Mouse (Mus musculus): ENCODE results near the gene Os9. TPM values are rescaled to one million over a fixed set of nuclear protein-coding genes. Genes with fewer than 3 reads are reported as not detected.

Gene Os9
- total and polyA plus RNA-seq, 3 experiments, result 24.4 to 25.6 (median 25.1) TPM

- Histone ChIP-seq H3K36me3 (ENCODE audit: control insufficient read depth, insufficient read depth, low read length) (no peaks in the 10 kb centered on the region), H3K79me2 (replicated peaks; ENCODE audit: control insufficient read depth, insufficient read depth, low read length) (no peaks in the 10 kb centered on the region), H3K4me3 (no peak overlapping the region), H3K27me3 (ENCODE audit: control insufficient read depth, insufficient read depth, low read length) (no peaks in the 10 kb centered on the region), H3K4me1 (ENCODE audit: control insufficient read depth, insufficient read depth, low read length) (no peaks in the 10 kb centered on the region), H3K27ac (no peak overlapping the region), H3K9ac (ENCODE audit: low read depth, low read length) (no peak overlapping the region)
- TF ChIP-seq EP300 (IDR thresholded peaks at IDR 0.05; ENCODE audit: insufficient read depth, low read depth, low read length) (no peak), POLR2A (IDR thresholded peaks at IDR 0.05; ENCODE audit: insufficient read depth, low read depth, low read length) (no peak), CTCF (IDR thresholded peaks at IDR 0.05) (no peak)
- intact Hi-C loops (cut with DNase I), result no loop called here
- DNase-seq, result no peak
- WGBS, result 87% methylated on average over 7 of the region's 7 CpGs
These were observed 23.6 kb upstream of the Os9 start for GRCm38 (mm10) chr10:127144536-127144935.

DNA sequence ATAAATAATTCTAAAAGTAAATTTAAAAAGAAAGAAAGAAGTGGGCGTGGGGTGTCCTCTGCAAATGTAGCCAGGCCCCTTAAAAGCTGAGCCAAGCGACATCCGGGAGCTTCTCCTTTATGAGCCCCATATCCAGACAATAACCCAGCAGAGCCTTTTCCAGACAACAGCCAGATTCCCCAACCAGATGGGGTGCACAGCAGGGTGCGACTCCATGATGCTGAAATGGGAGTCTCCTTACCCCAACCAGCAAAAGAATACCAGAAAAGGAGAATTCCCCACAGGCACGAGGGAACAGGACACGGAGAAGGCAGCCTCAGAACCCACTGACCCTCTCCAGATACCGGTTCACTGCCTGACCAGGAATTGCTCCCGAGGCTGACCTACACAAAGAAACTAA, 22.3 kb upstream of the Os9 start:
- Histone ChIP-seq H3K4me1 (ENCODE audit: control insufficient read depth, insufficient read depth, low read length) (no peaks in the 10 kb centered on the region), H3K4me3 (no peak overlapping the region), H3K27me3 (ENCODE audit: control insufficient read depth, insufficient read depth, low read length) (no peaks in the 10 kb centered on the region), H3K79me2 (replicated peaks; ENCODE audit: control insufficient read depth, insufficient read depth, low read length) (no peaks in the 10 kb centered on the region), H3K36me3 (ENCODE audit: control insufficient read depth, insufficient read depth, low read length) (no peaks in the 10 kb centered on the region), H3K27ac (no peak overlapping the region), H3K9ac (ENCODE audit: low read depth, low read length) (no peak overlapping the region)
- no peak for DNase-seq
- 83% methylated on average over 8 of the region's 8 CpGs for WGBS
- intact Hi-C loops (cut with DNase I), result no loop called here
- TF ChIP-seq CTCF (IDR thresholded peaks at IDR 0.05) (no peak), EP300 (IDR thresholded peaks at IDR 0.05; ENCODE audit: insufficient read depth, low read depth, low read length) (no peak), POLR2A (IDR thresholded peaks at IDR 0.05; ENCODE audit: insufficient read depth, low read depth, low read length) (no peak)

DNA sequence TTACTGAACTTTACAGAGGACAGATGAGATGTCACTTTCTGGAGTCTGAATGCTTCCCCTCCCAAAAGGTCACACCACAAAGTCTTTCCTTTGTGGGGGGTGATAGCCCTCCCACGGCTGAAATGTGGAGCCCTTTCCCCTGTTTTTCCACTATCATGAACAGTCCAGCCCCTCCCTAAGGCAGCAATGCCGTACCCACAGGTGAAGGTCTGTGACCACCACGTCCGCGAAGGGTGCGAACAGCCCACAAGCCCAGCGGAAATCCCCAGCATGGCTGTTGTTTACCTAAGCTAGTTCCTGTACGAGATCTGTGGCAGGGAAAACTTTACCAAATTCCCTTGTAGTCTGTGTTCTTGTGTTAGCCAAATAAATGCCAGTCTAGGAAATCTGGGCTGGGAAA, 20.6 kb upstream of the Os9 start:
- Histone ChIP-seq H3K36me3 (ENCODE audit: control insufficient read depth, insufficient read depth, low read length) (no peaks in the 10 kb centered on the region), H3K4me3 (no peak overlapping the region), H3K9ac (ENCODE audit: low read depth, low read length) (no peak overlapping the region), H3K27me3 (ENCODE audit: control insufficient read depth, insufficient read depth, low read length) (no peaks in the 10 kb centered on the region), H3K4me1 (ENCODE audit: control insufficient read depth, insufficient read depth, low read length) (no peaks in the 10 kb centered on the region), H3K79me2 (replicated peaks; ENCODE audit: control insufficient read depth, insufficient read depth, low read length) (no peaks in the 10 kb centered on the region), H3K27ac (no peak overlapping the region)
- no peak for TF ChIP-seq EP300 (IDR thresholded peaks at IDR 0.05; ENCODE audit: insufficient read depth, low read depth, low read length)
- TF ChIP-seq POLR2A (IDR thresholded peaks at IDR 0.05; ENCODE audit: insufficient read depth, low read depth, low read length), result no peak
- TF ChIP-seq CTCF (IDR thresholded peaks at IDR 0.05), result no peak
- DNase-seq, result peak in 1 of 2 experiments; percentile 28
- 58% methylated on average over 8 of the region's 8 CpGs for WGBS
- intact Hi-C loops (cut with DNase I), result no loop called here

GRCm38 (mm10) chr10:127140971-127141370, 20.0 kb upstream of the Os9 start:
- no peak for TF ChIP-seq EP300 (IDR thresholded peaks at IDR 0.05; ENCODE audit: insufficient read depth, low read depth, low read length)
- TF ChIP-seq CTCF (IDR thresholded peaks at IDR 0.05), result no peak
- TF ChIP-seq POLR2A (IDR thresholded peaks at IDR 0.05; ENCODE audit: insufficient read depth, low read depth, low read length), result no peak
- 61% methylated on average over 11 of the region's 11 CpGs for WGBS
- Histone ChIP-seq H3K27me3 (ENCODE audit: control insufficient read depth, insufficient read depth, low read length) (no peaks in the 10 kb centered on the region), H3K4me3 (no peak overlapping the region), H3K9ac (ENCODE audit: low read depth, low read length) (no peak overlapping the region), H3K4me1 (ENCODE audit: control insufficient read depth, insufficient read depth, low read length) (no peaks in the 10 kb centered on the region), H3K27ac (no peak overlapping the region), H3K79me2 (replicated peaks; ENCODE audit: control insufficient read depth, insufficient read depth, low read length) (no peaks in the 10 kb centered on the region), H3K36me3 (ENCODE audit: control insufficient read depth, insufficient read depth, low read length) (no peaks in the 10 kb centered on the region)
- intact Hi-C loops (cut with DNase I), result no loop called here
- no peak for DNase-seq

GRCm38 (mm10) chr10:127138328-127139141, 17.6 kb upstream of the Os9 start:
- DNase-seq, result no peak
- H3K4me3 ChIP-seq, result no peak overlapping the region
- intact Hi-C loops (cut with DNase I), result no loop called here
- no peaks in the 10 kb centered on the region for H3K4me1 ChIP-seq (ENCODE audit: control insufficient read depth, insufficient read depth, low read length)
- no peaks in the 10 kb centered on the region for H3K36me3 ChIP-seq (ENCODE audit: control insufficient read depth, insufficient read depth, low read length)
- TF ChIP-seq POLR2A (IDR thresholded peaks at IDR 0.05; ENCODE audit: insufficient read depth, low read depth, low read length) (no peak), EP300 (IDR thresholded peaks at IDR 0.05; ENCODE audit: insufficient read depth, low read depth, low read length) (no peak), CTCF (IDR thresholded peaks at IDR 0.05) (no peak)
- no peak overlapping the region for H3K27ac ChIP-seq
- no peaks in the 10 kb centered on the region for H3K79me2 ChIP-seq (replicated peaks; ENCODE audit: control insufficient read depth, insufficient read depth, low read length)
- no peaks in the 10 kb centered on the region for H3K27me3 ChIP-seq (ENCODE audit: control insufficient read depth, insufficient read depth, low read length)
- no peak overlapping the region for H3K9ac ChIP-seq (ENCODE audit: low read depth, low read length)
- 87% methylated on average over 18 of the region's 18 CpGs for WGBS

GRCm38 (mm10) chr10:127137896-127138295, 17.0 kb upstream of the Os9 start:
- intact Hi-C loops (cut with DNase I), result no loop called here
- H3K36me3 ChIP-seq (ENCODE audit: control insufficient read depth, insufficient read depth, low read length), result no peaks in the 10 kb centered on the region
- H3K27me3 ChIP-seq (ENCODE audit: control insufficient read depth, insufficient read depth, low read length), result no peaks in the 10 kb centered on the region
- H3K9ac ChIP-seq (ENCODE audit: low read depth, low read length), result no peak overlapping the region
- no peak overlapping the region for H3K4me3 ChIP-seq
- no peak for DNase-seq
- no peak overlapping the region for H3K27ac ChIP-seq
- H3K79me2 ChIP-seq (replicated peaks; ENCODE audit: control insufficient read depth, insufficient read depth, low read length), result no peaks in the 10 kb centered on the region
- TF ChIP-seq POLR2A (IDR thresholded peaks at IDR 0.05; ENCODE audit: insufficient read depth, low read depth, low read length) (no peak), CTCF (IDR thresholded peaks at IDR 0.05) (no peak), EP300 (IDR thresholded peaks at IDR 0.05; ENCODE audit: insufficient read depth, low read depth, low read length) (no peak)
- no peaks in the 10 kb centered on the region for H3K4me1 ChIP-seq (ENCODE audit: control insufficient read depth, insufficient read depth, low read length)
- WGBS, result 76% methylated on average over 3 of the region's 3 CpGs
